Mouse (Mus musculus): Measurements from ENCODE around the gene Calhm4. TPM values are rescaled to one million over a fixed set of nuclear protein-coding genes. Genes with fewer than 3 reads are reported as not detected.

Calhm4 gene
- polyA plus RNA-seq, 2 experiments: not detected

- DNase-seq (ENCODE audit: low read depth in 3 of 3, low spot score in 3 of 3): no peak
- 21% methylated on average over 5 of the region's 5 CpGs for WGBS (ENCODE audit: insufficient replicate concordance)
- H3K4me1 ChIP-seq (replicated peaks; ENCODE audit: control insufficient read depth in 2 of 2, insufficient read depth in 2 of 2, low read length in 1 of 2): no peaks in the 10 kb centered on the region
- no peak overlapping the region for H3K27ac ChIP-seq
- ATAC-seq (ENCODE audit: insufficient read depth): no peak
- H3K27me3 ChIP-seq (ENCODE audit: control insufficient read depth, insufficient read depth, low read length): no peaks in the 10 kb centered on the region
- no peaks in the 10 kb centered on the region for H3K9me3 ChIP-seq (ENCODE audit: control insufficient read depth, low read length)
- no peak overlapping the region for H3K4me2 ChIP-seq (ENCODE audit: low read depth)
- no peak for TF ChIP-seq CTCF (IDR thresholded peaks at IDR 0.05; ENCODE audit: low read depth)
- no peak for TF ChIP-seq EP300 (IDR thresholded peaks at IDR 0.05; ENCODE audit: low read depth)
- no peak overlapping the region for H3K4me3 ChIP-seq (ENCODE audit: insufficient read depth in 1 of 2, low read depth in 2 of 2, low read length in 2 of 2)
- no peaks in the 10 kb centered on the region for H3K36me3 ChIP-seq (replicated peaks; ENCODE audit: control insufficient read depth, insufficient read depth, low read depth)
- no peak overlapping the region for H3K9ac ChIP-seq (replicated peaks)
Measured at GRCm38 (mm10) chr10:34030322-34030721, 13.8 kb downstream of the Calhm4 start.

DNA sequence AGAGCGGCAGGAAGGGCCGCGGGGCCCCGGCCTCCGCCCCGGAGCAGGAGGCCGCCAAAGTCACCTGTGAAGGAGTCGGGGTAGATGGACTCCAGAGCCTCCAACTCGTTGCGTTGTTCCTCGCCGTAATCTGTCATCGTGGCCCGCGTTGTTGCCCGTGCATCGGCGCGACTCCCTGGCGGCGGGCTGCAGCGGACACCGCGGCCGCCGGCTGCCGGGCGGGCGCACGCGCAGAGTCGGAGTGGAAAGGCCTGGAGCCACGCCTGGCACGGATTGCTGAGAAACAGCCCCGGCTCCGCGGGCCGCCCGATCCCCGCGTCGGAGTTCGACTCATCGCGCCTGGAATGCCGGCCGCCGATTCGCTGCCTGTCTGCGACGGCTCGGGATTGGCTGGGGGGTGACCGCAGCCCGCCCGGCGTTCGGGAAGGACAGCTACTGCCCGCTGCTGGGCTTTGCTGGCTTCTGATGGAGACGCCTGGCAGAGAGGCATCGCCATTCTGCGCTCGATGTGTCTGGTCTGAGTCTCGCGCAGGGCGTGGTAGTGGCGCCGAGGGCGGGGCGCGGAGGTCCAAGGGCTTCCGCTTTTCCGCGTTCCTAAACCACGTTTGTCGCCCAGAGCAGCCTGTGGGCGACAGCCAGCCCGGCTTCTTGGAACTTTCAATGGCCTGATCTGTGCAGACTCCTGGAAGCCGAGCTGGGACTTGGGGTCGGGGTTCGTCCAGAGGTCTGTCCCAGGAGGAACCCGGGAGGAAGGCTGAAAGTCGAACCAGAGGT is 24.6 kb downstream of the Calhm4 start, which contains the start of gene Rwdd1:
TSS of gene Rwdd1 (minus strand) at position 323 of the 774 bp plus-strand sequence.
- WGBS (ENCODE audit: insufficient replicate concordance): under 1% methylated on average over 82 of the region's 82 CpGs
- Histone ChIP-seq H3K9ac (replicated peaks) (peak within 1 kb of the TSS; percentile 77), H3K4me3 (ENCODE audit: insufficient read depth in 1 of 2, low read depth in 2 of 2, low read length in 2 of 2) (peak within 1 kb of the TSS; percentile 80 to 87), H3K9me3 (ENCODE audit: control insufficient read depth, low read length) (no peaks in the 10 kb centered on the region), H3K4me2 (ENCODE audit: low read depth) (peak within 1 kb of the TSS; percentile 86), H3K4me1 (replicated peaks; ENCODE audit: control insufficient read depth in 2 of 2, insufficient read depth in 2 of 2, low read length in 1 of 2) (peaks cover 9 to 19% of the 10 kb centered on the region in 2 experiments), H3K27ac (peak within 1 kb of the TSS; percentile 89), H3K36me3 (replicated peaks; ENCODE audit: control insufficient read depth, insufficient read depth, low read depth) (no peaks in the 10 kb centered on the region; the same call in 1 of the 2 replicates), H3K27me3 (ENCODE audit: control insufficient read depth, insufficient read depth, low read length) (no peaks in the 10 kb centered on the region)
- ATAC-seq (ENCODE audit: insufficient read depth) (peak; percentile 98), DNase-seq (ENCODE audit: low read depth in 3 of 3, low spot score in 3 of 3) (peak; percentile 91 to 92 (median 91))
- no peak for TF ChIP-seq EP300 (IDR thresholded peaks at IDR 0.05; ENCODE audit: low read depth)
- peak; percentile 51 for TF ChIP-seq CTCF (IDR thresholded peaks at IDR 0.05; ENCODE audit: low read depth)

GRCm38 (mm10) chr10:34018746-34019301 is 25.3 kb downstream of the Calhm4 start:
- no peaks in the 10 kb centered on the region for H3K27me3 ChIP-seq (ENCODE audit: control insufficient read depth, insufficient read depth, low read length)
- peak overlapping the region; percentile 89 for H3K27ac ChIP-seq
- H3K4me3 ChIP-seq (ENCODE audit: insufficient read depth in 1 of 2, low read depth in 2 of 2, low read length in 2 of 2): peak overlapping the region; percentile 80 to 87
- TF ChIP-seq CTCF (IDR thresholded peaks at IDR 0.05; ENCODE audit: low read depth) (no peak), EP300 (IDR thresholded peaks at IDR 0.05; ENCODE audit: low read depth) (no peak)
- WGBS (ENCODE audit: insufficient replicate concordance): under 1% methylated on average over 21 of the region's 21 CpGs
- ATAC-seq (ENCODE audit: insufficient read depth) (no peak), DNase-seq (ENCODE audit: low read depth in 3 of 3, low spot score in 3 of 3) (peak in 1 of 3 experiments; percentile 22)
- H3K36me3 ChIP-seq (replicated peaks; ENCODE audit: control insufficient read depth, insufficient read depth, low read depth): no peaks in the 10 kb centered on the region; the same call in 1 of the 2 replicates
- H3K9ac ChIP-seq (replicated peaks): peak overlapping the region; percentile 76
- peaks cover 9 to 19% of the 10 kb centered on the region in 2 experiments for H3K4me1 ChIP-seq (replicated peaks; ENCODE audit: control insufficient read depth in 2 of 2, insufficient read depth in 2 of 2, low read length in 1 of 2)
- H3K9me3 ChIP-seq (ENCODE audit: control insufficient read depth, low read length): no peaks in the 10 kb centered on the region
- H3K4me2 ChIP-seq (ENCODE audit: low read depth): peak overlapping the region; percentile 86

GRCm38 (mm10) chr10:34013241-34013640 is 30.9 kb downstream of the Calhm4 start:
- Histone ChIP-seq H3K36me3 (replicated peaks; ENCODE audit: control insufficient read depth, insufficient read depth, low read depth) (no peaks in the 10 kb centered on the region; the same call in 1 of the 2 replicates), H3K4me3 (ENCODE audit: insufficient read depth in 1 of 2, low read depth in 2 of 2, low read length in 2 of 2) (no peak overlapping the region), H3K4me1 (replicated peaks; ENCODE audit: control insufficient read depth in 2 of 2, insufficient read depth in 2 of 2, low read length in 1 of 2) (peaks cover 2 to 8% of the 10 kb centered on the region in 2 experiments), H3K27ac (no peak overlapping the region), H3K4me2 (ENCODE audit: low read depth) (no peak overlapping the region), H3K9ac (replicated peaks) (no peak overlapping the region), H3K9me3 (ENCODE audit: control insufficient read depth, low read length) (no peaks in the 10 kb centered on the region), H3K27me3 (ENCODE audit: control insufficient read depth, insufficient read depth, low read length) (no peaks in the 10 kb centered on the region)
- TF ChIP-seq EP300 (IDR thresholded peaks at IDR 0.05; ENCODE audit: low read depth) (no peak), CTCF (IDR thresholded peaks at IDR 0.05; ENCODE audit: low read depth) (no peak)
- ATAC-seq (ENCODE audit: insufficient read depth): no peak
- no peak for DNase-seq (ENCODE audit: low read depth in 3 of 3, low spot score in 3 of 3)
- 60% methylated on average over 2 of the region's 2 CpGs for WGBS (ENCODE audit: insufficient replicate concordance)

- H3K9ac ChIP-seq (replicated peaks): no peak overlapping the region
- H3K9me3 ChIP-seq (ENCODE audit: control insufficient read depth, low read length): no peaks in the 10 kb centered on the region
- no peak overlapping the region for H3K4me2 ChIP-seq (ENCODE audit: low read depth)
- H3K4me1 ChIP-seq (replicated peaks; ENCODE audit: control insufficient read depth in 2 of 2, insufficient read depth in 2 of 2, low read length in 1 of 2): peaks cover 0 to 6% of the 10 kb centered on the region in 2 experiments
- ATAC-seq (ENCODE audit: insufficient read depth) (no peak), DNase-seq (ENCODE audit: low read depth in 3 of 3, low spot score in 3 of 3) (no peak)
- no peak for TF ChIP-seq CTCF (IDR thresholded peaks at IDR 0.05; ENCODE audit: low read depth)
- no peak for TF ChIP-seq EP300 (IDR thresholded peaks at IDR 0.05; ENCODE audit: low read depth)
- WGBS (ENCODE audit: insufficient replicate concordance): 85% methylated on average over 4 of the region's 4 CpGs
- H3K27ac ChIP-seq: no peak overlapping the region
- H3K4me3 ChIP-seq (ENCODE audit: insufficient read depth in 1 of 2, low read depth in 2 of 2, low read length in 2 of 2): no peak overlapping the region
- no peaks in the 10 kb centered on the region for H3K27me3 ChIP-seq (ENCODE audit: control insufficient read depth, insufficient read depth, low read length)
- no peaks in the 10 kb centered on the region; the same call in 1 of the 2 replicates for H3K36me3 ChIP-seq (replicated peaks; ENCODE audit: control insufficient read depth, insufficient read depth, low read depth)
Measured at GRCm38 (mm10) chr10:34012581-34012980, 31.5 kb downstream of the Calhm4 start.

Measured in liver, embryonic 14.5 days (tissue).